Mouse (Mus musculus): ENCODE measurements around the gene Coro1b.

DNA sequence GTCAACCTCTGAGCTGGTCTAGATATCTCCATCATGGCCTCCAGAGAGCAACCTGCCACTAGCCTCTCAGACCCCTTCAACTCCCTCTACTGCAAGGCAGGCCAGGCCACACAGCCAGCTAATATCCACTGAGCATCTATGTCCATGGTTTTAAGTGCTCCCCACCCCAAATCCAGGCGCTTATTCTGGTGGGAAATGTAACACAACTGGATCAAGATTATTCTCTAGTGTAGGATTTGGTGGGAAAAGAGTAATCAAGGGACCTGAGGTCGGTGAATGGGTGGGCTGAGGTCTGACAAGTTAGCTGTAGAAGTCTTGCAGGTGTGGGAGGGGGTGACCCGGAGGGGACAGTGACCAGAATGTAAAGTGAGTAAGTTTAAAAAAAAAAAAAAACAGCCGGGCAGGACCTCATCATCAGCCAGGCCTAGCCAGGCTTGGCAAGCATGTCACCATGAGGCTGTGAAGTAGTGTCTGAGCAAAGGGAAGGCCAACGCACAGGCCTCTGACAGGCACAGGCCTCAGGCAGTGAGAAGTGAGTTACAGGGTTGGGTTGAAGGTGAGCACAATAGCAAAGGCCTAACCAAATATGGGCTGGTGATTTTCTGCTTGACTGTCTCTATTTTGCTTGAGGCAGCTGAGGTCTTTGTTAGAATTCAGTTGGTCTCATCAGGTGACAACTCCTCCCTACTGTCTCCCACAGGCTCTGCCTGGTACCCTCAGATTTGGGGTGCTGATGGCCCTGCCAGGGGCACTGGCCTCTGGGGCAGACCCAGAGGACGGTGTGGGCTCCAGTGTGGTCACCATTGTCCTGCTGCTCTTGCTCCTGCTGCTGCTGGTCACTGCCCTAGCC lies 7.0 kb downstream of the Coro1b start:
- TF ChIP-seq POLR2A (IDR thresholded peaks at IDR 0.05; ENCODE audit: borderline replicate concordance, extremely low read depth, low read depth, low read length) (peak; percentile 27; the same call in 1 of the 2 replicates), CTCF (IDR thresholded peaks at IDR 0.05; ENCODE audit: insufficient read depth, low read length) (no peak)

All from lung, adult 2 months (tissue).